Mouse (Mus musculus): Measurements from ENCODE around the gene Gm10644.
A peak's percentile ranks its signal among the peaks of the same experiment; 100 is the strongest.
"Not testable (repeated sequence)": the region's sequence is repeated elsewhere in the genome, so short reads cannot be mapped to it uniquely, and the experiment has no call there.

Gene Gm10644

GRCm38 (mm10) chr8:83955106-83955957 lies at the start of gene Gm10644, which contains the start of gene Asf1b:
Gm10644 (minus strand) TSS chr8:83955205.
Asf1b (plus strand) TSS chr8:83955507.
- DNase-seq (ENCODE audit: low spot score) = peak; percentile 100

GRCm38 (mm10) chr8:84004533-84005201 lies 49.7 kb upstream of the Gm10644 start:
- peak; percentile 95 for DNase-seq (ENCODE audit: low spot score)

GRCm38 (mm10) chr8:84003612-84004246 lies 48.7 kb upstream of the Gm10644 start:
- DNase-seq (ENCODE audit: low spot score) = no peak

- peak; percentile 72 for DNase-seq (ENCODE audit: low spot score)
These were observed 48.1 kb upstream of the Gm10644 start for GRCm38 (mm10) chr8:84002957-84003611.

GRCm38 (mm10) chr8:84001281-84002000 lies 46.4 kb upstream of the Gm10644 start, which contains the start of gene 1700067K01Rik:
1700067K01Rik (plus strand) TSS chr8:84001502.
- DNase-seq (ENCODE audit: low spot score) = no peak

GRCm38 (mm10) chr8:83999825-84000224 lies 44.8 kb upstream of the Gm10644 start:
- no peak for DNase-seq (ENCODE audit: low spot score)

- DNase-seq (ENCODE audit: low spot score) = no peak
These were observed 44.2 kb upstream of the Gm10644 start for GRCm38 (mm10) chr8:83999057-83999705.

- DNase-seq (ENCODE audit: low spot score) = peak; percentile 81
These were observed 43.4 kb upstream of the Gm10644 start for GRCm38 (mm10) chr8:83998231-83999056.

GRCm38 (mm10) chr8:83997511-83998141 lies 42.6 kb upstream of the Gm10644 start, which contains the start of gene Samd1:
Samd1 (plus strand) TSS chr8:83997672.
- DNase-seq (ENCODE audit: low spot score) = peak; percentile 81

GRCm38 (mm10) chr8:83996567-83997505 lies 41.8 kb upstream of the Gm10644 start:
- peak; percentile 90 for DNase-seq (ENCODE audit: low spot score)

GRCm38 (mm10) chr8:83995973-83996372 lies 41.0 kb upstream of the Gm10644 start:
- no peak for DNase-seq (ENCODE audit: low spot score)

- no peak for DNase-seq (ENCODE audit: low spot score)
These were observed 39.0 kb upstream of the Gm10644 start for GRCm38 (mm10) chr8:83994030-83994429.

- DNase-seq (ENCODE audit: low spot score) = no peak
These were observed 37.5 kb upstream of the Gm10644 start for GRCm38 (mm10) chr8:83992488-83992887.

- no peak for DNase-seq (ENCODE audit: low spot score)
These were observed 35.2 kb upstream of the Gm10644 start for GRCm38 (mm10) chr8:83990170-83990569.

GRCm38 (mm10) chr8:83989243-83989642 lies 34.2 kb upstream of the Gm10644 start:
- DNase-seq (ENCODE audit: low spot score) = no peak

- not testable (repeated sequence) for DNase-seq (ENCODE audit: low spot score)
These were observed 28.2 kb upstream of the Gm10644 start for GRCm38 (mm10) chr8:83983222-83983621.

- DNase-seq (ENCODE audit: low spot score) = no peak
These were observed 27.4 kb upstream of the Gm10644 start for GRCm38 (mm10) chr8:83982449-83982848.

GRCm38 (mm10) chr8:83981533-83981932 lies 26.5 kb upstream of the Gm10644 start:
- DNase-seq (ENCODE audit: low spot score) = no peak
